Mouse (Mus musculus) midbrain, embryonic 16.5 days (tissue): ENCODE results near the gene Abcb1a. TPM values are rescaled to one million over a fixed set of nuclear protein-coding genes. Genes with fewer than 3 reads are reported as not detected.
"Not testable (repeated sequence)": the region's sequence is repeated elsewhere in the genome, so short reads cannot be mapped to it uniquely, and the experiment has no call there.

Source experiments
- ATAC-seq: fragments of 200-750 bp; cut with Nextera tagmentation; 2 replicates; pipeline ENCODE4 v1.8.0; 2017; ENCODE audit warnings: moderate TSS enrichment
- H3K27ac ChIP-seq: fragments of 300-500 bp; sonication (generic); 2 replicates; pipeline ENCODE4 v1.5.1; 2014; ENCODE audit warnings: mild to moderate bottlenecking, low read length, mixed read lengths
- H3K27me3 ChIP-seq: fragments of 300-500 bp; sonication (generic); 2 replicates; pipeline ENCODE4 v1.6.1; 2014; ENCODE audit warnings: low read depth, low read length, mixed read lengths; ENCODE audit not compliant: control insufficient read depth, insufficient read depth
- H3K36me3 ChIP-seq: fragments of 300-500 bp; sonication (generic); 2 replicates; pipeline ENCODE4 v1.6.1; 2014; ENCODE audit warnings: mild to moderate bottlenecking, low read length, moderate library complexity, mixed read lengths; ENCODE audit not compliant: control insufficient read depth, insufficient read depth
- H3K4me1 ChIP-seq: fragments of 300-500 bp; sonication (generic); 2 replicates; pipeline ENCODE4 v1.6.1; 2014; ENCODE audit warnings: mild to moderate bottlenecking, low read length, mixed read lengths; ENCODE audit not compliant: control insufficient read depth, insufficient read depth
- H3K4me2 ChIP-seq: fragments of 300-500 bp; sonication (generic); 2 replicates; pipeline ENCODE4 v1.6.1; 2014; ENCODE audit warnings: mild to moderate bottlenecking, low read length, mixed read lengths
- H3K4me3 ChIP-seq: fragments of 300-500 bp; sonication (generic); 2 replicates; pipeline ENCODE4 v1.5.1; 2014; ENCODE audit warnings: low read depth, mild to moderate bottlenecking, low read length, moderate library complexity, mixed read lengths
- H3K9ac ChIP-seq: fragments of 300-500 bp; sonication (generic); 2 replicates; pipeline ENCODE4 v1.6.1; 2014; ENCODE audit warnings: low read depth, low read length, mixed read lengths
- H3K9me3 ChIP-seq: fragments of 300-500 bp; sonication (generic); replicated peaks from 2 replicates; pipeline ENCODE4 v1.6.1; 2014; ENCODE audit warnings: mild to moderate bottlenecking, low read length, mixed read lengths; ENCODE audit not compliant: control insufficient read depth, poor library complexity, severe bottlenecking
- WGBS: fragments of 180-500 bp; shearing (Covaris S2); extraction: QIAGEN DNeasy Blood & Tissue Kit; methylation state at CpG from one replicate; pipeline ENCODE4 v1.1.7; 2014; 5-methylcytosine and 5-hydroxymethylcytosine counted together
- polyA plus RNA-seq: library from polyadenylated mRNA; unstranded; fragments of >200 nt; fragmentation: Nextera tagmentation; extraction: Ambion mirVana; gene quantifications from 2 replicates; pipeline ENCODE4 v1.2.1, GENCODE M21; 2015

Abcb1a gene
- polyA plus RNA-seq, 1 experiment from 2014 or later, result 2.1 TPM

- H3K27me3 ChIP-seq, H3K4me1 ChIP-seq, H3K36me3 ChIP-seq, ATAC-seq, H3K4me2 ChIP-seq, H3K27ac ChIP-seq, H3K4me3 ChIP-seq, H3K9ac ChIP-seq, H3K9me3 ChIP-seq: not testable (repeated sequence)
- WGBS, result 93% methylated on average over 13 of the region's 13 CpGs
Observed at GRCm38 (mm10) chr5:8747244-8747643, 87.4 kb downstream of the Abcb1a start.

GRCm38 (mm10) chr5:8772866-8773265 lies 113.0 kb downstream of the Abcb1a start:
- no peak overlapping the region for H3K27ac ChIP-seq
- 67% methylated on average over 3 of the region's 3 CpGs for WGBS
- no peak overlapping the region for H3K4me3 ChIP-seq
- H3K36me3 ChIP-seq, result no peaks in the 10 kb centered on the region
- H3K9me3 ChIP-seq, result no peaks in the 10 kb centered on the region
- no peak overlapping the region for H3K4me2 ChIP-seq
- no peak for ATAC-seq
- no peaks in the 10 kb centered on the region for H3K4me1 ChIP-seq
- H3K9ac ChIP-seq, result no peak overlapping the region
- no peaks in the 10 kb centered on the region for H3K27me3 ChIP-seq

GRCm38 (mm10) chr5:8778311-8778710 lies 118.4 kb downstream of the Abcb1a start:
- no peak for ATAC-seq
- Histone ChIP-seq H3K9ac (no peak overlapping the region), H3K4me3 (no peak overlapping the region), H3K4me2 (no peak overlapping the region), H3K4me1 (no peaks in the 10 kb centered on the region), H3K9me3 (no peaks in the 10 kb centered on the region), H3K36me3 (no peaks in the 10 kb centered on the region), H3K27me3 (no peaks in the 10 kb centered on the region), H3K27ac (no peak overlapping the region)
- WGBS, result 83% methylated on average over 2 of the region's 2 CpGs

GRCm38 (mm10) chr5:8778751-8779150 lies 118.9 kb downstream of the Abcb1a start:
- Histone ChIP-seq H3K36me3 (no peaks in the 10 kb centered on the region), H3K4me2 (no peak overlapping the region), H3K4me3 (no peak overlapping the region), H3K9me3 (no peaks in the 10 kb centered on the region), H3K4me1 (no peaks in the 10 kb centered on the region), H3K27ac (no peak overlapping the region), H3K9ac (no peak overlapping the region), H3K27me3 (no peaks in the 10 kb centered on the region)
- no peak for ATAC-seq
- 81% methylated on average over 2 of the region's 2 CpGs for WGBS

GRCm38 (mm10) chr5:8792281-8792680 lies 132.4 kb downstream of the Abcb1a start:
- no peak for ATAC-seq
- no peak overlapping the region for H3K4me3 ChIP-seq
- H3K9ac ChIP-seq, result no peak overlapping the region
- no peak overlapping the region for H3K27ac ChIP-seq
- 85% methylated on average over 4 of the region's 4 CpGs for WGBS
- H3K9me3 ChIP-seq, result no peaks in the 10 kb centered on the region
- no peaks in the 10 kb centered on the region for H3K4me1 ChIP-seq
- H3K27me3 ChIP-seq, result no peaks in the 10 kb centered on the region
- no peaks in the 10 kb centered on the region for H3K36me3 ChIP-seq
- H3K4me2 ChIP-seq, result no peak overlapping the region

Other genes with a start within 250 kb of the Abcb1a start
- 7.0 and 11.2 TPM in 2 replicates for gene Dbf4, start 237.4 kb upstream of the Abcb1a start, polyA plus RNA-seq
- gene Slc25a40, start 237.2 kb upstream of the Abcb1a start, polyA plus RNA-seq, result 8.9 and 9.5 TPM in 2 replicates
- 52.9 and 53.8 TPM in 2 replicates for gene Rundc3b, start 37.1 kb upstream of the Abcb1a start, polyA plus RNA-seq
- gene Abcb1b, start 138.1 kb downstream of the Abcb1a start, polyA plus RNA-seq, result 0.78 and 0.97 TPM in 2 replicates
- 0.30 and 0.67 TPM in 2 replicates for gene Abcb4, start 233.6 kb downstream of the Abcb1a start, polyA plus RNA-seq